17 mouse cellular contexts compared by ENCODE assay signal in genomic region chr5:124062037-124062824, GRCm38 (mm10). TPM values are rescaled to one million over a fixed set of nuclear protein-coding genes. Genes with fewer than 3 reads are reported as not detected.
DNase-seq lines count a peak whose midpoint lies in the region; ATAC-seq and TF ChIP-seq lines count a peak whose summit lies in the region.
"Had no signal": no experiment of that assay in that cellular context is flagged by ENCODE, and none has a peak within 500 bp of the region (broad histone marks: within the 10 kb centered on the region; RNA-seq: fewer than 3 reads in every experiment).

No protein-coding gene starts in this region.

- no peaks in the 10 kb centered on the region for H3K36me3 ChIP-seq in kidney, postnatal 0 days (ENCODE audit: insufficient read depth, low read length)
- H3K36me3 ChIP-seq in stomach, postnatal 0 days (ENCODE audit: control insufficient read depth, insufficient read depth, low read length), result no peaks in the 10 kb centered on the region
- H3K36me3 ChIP-seq: embryonic facial prominence, embryonic 10.5 days had no signal

- no peak for ATAC-seq in kidney, postnatal 0 days (replicated peaks; ENCODE audit: low FRiP score, low read depth)
- ATAC-seq in stomach, postnatal 0 days (ENCODE audit: low FRiP score, low TSS enrichment), result peak; percentile 30; the same call in 1 of the 2 replicates
- ATAC-seq: intestine, embryonic 16.5 days; midbrain, embryonic 16.5 days had no signal

- H3K4me3 ChIP-seq in kidney, postnatal 0 days (replicated peaks; ENCODE audit: low read depth, low read length), result no peak overlapping the region
- H3K4me3 ChIP-seq in stomach, postnatal 0 days (ENCODE audit: low read depth, low read length), result no peak overlapping the region
- H3K4me3 ChIP-seq: embryonic facial prominence, embryonic 10.5 days; neural tube, embryonic 13.5 days had no signal

- no peak overlapping the region for H3K27ac ChIP-seq in kidney, postnatal 0 days
- no peak overlapping the region for H3K27ac ChIP-seq in stomach, postnatal 0 days (replicated peaks)
- H3K27ac ChIP-seq: embryonic facial prominence, embryonic 10.5 days; neural tube, embryonic 13.5 days had no signal

- peak; percentile 6; the same call in 1 of the 2 replicates for TF ChIP-seq CTCF in kidney, postnatal 0 days (IDR thresholded peaks at IDR 0.05; ENCODE audit: low read depth)
- peak; percentile 23; the same call in 1 of the 2 replicates for TF ChIP-seq CTCF in stomach, postnatal 0 days (IDR thresholded peaks at IDR 0.05; ENCODE audit: low read depth)

- DNase-seq in gastrocnemius, postnatal 10 days, result peak; percentile 29
- DNase-seq in gastrocnemius, postnatal 25 days, result no peak
- DNase-seq in kidney, postnatal 0 days (ENCODE audit: low spot score), result no peak
- no peak for DNase-seq in kidney, adult 11 months
- DNase-seq in right cerebral cortex, postnatal 4 days, result peak; percentile 52
- DNase-seq in right cerebral cortex, postnatal 25 days, result no peak
- DNase-seq in stomach, postnatal 0 days (ENCODE audit: low spot score), result no peak
- no peak for DNase-seq in T-cell, adult 2 months (ENCODE audit: low spot score)
- DNase-seq: cerebellum, adult 11-12 months; kidney, postnatal 4 days; retina, postnatal 1 day; thymus, adult 18-20 months had no signal

- H3K4me1 ChIP-seq in kidney, postnatal 0 days (replicated peaks; ENCODE audit: insufficient read depth, low read length), result no peaks in the 10 kb centered on the region
- H3K4me1 ChIP-seq in stomach, postnatal 0 days (replicated peaks; ENCODE audit: control insufficient read depth, insufficient read depth), result no peaks in the 10 kb centered on the region

- TF ChIP-seq EP300 in stomach, postnatal 0 days (optimal IDR thresholded peaks at IDR 0.05), result no peak

- H3K9me3 ChIP-seq in kidney, postnatal 0 days (replicated peaks; ENCODE audit: low read length), result no peaks in the 10 kb centered on the region
- H3K9me3 ChIP-seq in stomach, postnatal 0 days (ENCODE audit: control insufficient read depth, low read length), result no peaks in the 10 kb centered on the region
- H3K9me3 ChIP-seq: embryonic facial prominence, embryonic 10.5 days; neural tube, embryonic 13.5 days had no signal

- H3K9ac ChIP-seq in kidney, postnatal 0 days (ENCODE audit: low read depth, low read length), result no peak overlapping the region
- H3K9ac ChIP-seq in stomach, postnatal 0 days (ENCODE audit: low read length), result no peak overlapping the region; the same call in 1 of the 2 replicates
- H3K9ac ChIP-seq: neural tube, embryonic 13.5 days had no signal

- no peaks in the 10 kb centered on the region for H3K27me3 ChIP-seq in kidney, postnatal 0 days (ENCODE audit: insufficient read depth, low read length)
- no peaks in the 10 kb centered on the region for H3K27me3 ChIP-seq in stomach, postnatal 0 days (ENCODE audit: control insufficient read depth, insufficient read depth, low read length)
- H3K27me3 ChIP-seq: neural tube, embryonic 13.5 days had no signal

- H3K4me2 ChIP-seq in kidney, postnatal 0 days (ENCODE audit: low read length), result no peak overlapping the region
- H3K4me2 ChIP-seq in stomach, postnatal 0 days (replicated peaks; ENCODE audit: low read depth), result no peak overlapping the region
- H3K4me2 ChIP-seq: liver, embryonic 11.5 days; neural tube, embryonic 13.5 days had no signal

- WGBS in kidney, postnatal 0 days, result 60% methylated on average over 12 of the region's 12 CpGs
- WGBS in stomach, postnatal 0 days, result 63% methylated on average over 12 of the region's 12 CpGs

RNA-seq across cellular contexts. Expression of gene Vps37b, which starts 30.2 kb away (rescaled TPM):
- 10 to 100 TPM; 11.9 to 13.4 TPM for total RNA-seq in gastrocnemius, postnatal 10 days (2021)
- 1 to 10 TPM; 4.2 to 6.3 TPM for total RNA-seq in gastrocnemius, postnatal 25 days (2021)
- 30.7 and 31.7 TPM in 2 replicates for polyA plus RNA-seq in kidney, postnatal 0 days (2015; fragmentation: Nextera tagmentation; extraction: Ambion mirVana)
- 31.0 and 35.8 TPM in 2 replicates for polyA plus RNA-seq in stomach, postnatal 0 days (2015; fragmentation: Nextera tagmentation; extraction: Ambion mirVana)

RNA-seq across cellular contexts. Expression of gene Abcb9, which starts 33.4 kb away (rescaled TPM):
- 1 to 10 TPM; 4.2 to 4.4 TPM for total RNA-seq in gastrocnemius, postnatal 10 days (2021)
- 1 to 10 TPM; 7.9 to 9.5 TPM for total RNA-seq in gastrocnemius, postnatal 25 days (2021)
- polyA plus RNA-seq in kidney, postnatal 0 days (2015; fragmentation: Nextera tagmentation; extraction: Ambion mirVana), result 3.3 TPM in 2 replicates
- 7.7 and 8.2 TPM in 2 replicates for polyA plus RNA-seq in stomach, postnatal 0 days (2015; fragmentation: Nextera tagmentation; extraction: Ambion mirVana)

RNA-seq across cellular contexts. Expression of gene Ogfod2, which starts 49.9 kb away (rescaled TPM):
- total RNA-seq in gastrocnemius, postnatal 10 days (2021), result 1 to 10 TPM; 7.2 to 8.8 TPM
- 10 to 100 TPM; 10.0 to 10.4 TPM for total RNA-seq in gastrocnemius, postnatal 25 days (2021)
- polyA plus RNA-seq in kidney, postnatal 0 days (2015; fragmentation: Nextera tagmentation; extraction: Ambion mirVana), result 30.3 and 31.6 TPM in 2 replicates
- 19.0 and 21.0 TPM in 2 replicates for polyA plus RNA-seq in stomach, postnatal 0 days (2015; fragmentation: Nextera tagmentation; extraction: Ambion mirVana)

RNA-seq across cellular contexts. Expression of gene Arl6ip4, which starts 53.7 kb away (rescaled TPM):
- 10 to 100 TPM; 53.8 to 64.3 TPM for total RNA-seq in gastrocnemius, postnatal 10 days (2021)
- 10 to 100 TPM; 36.0 to 40.9 TPM for total RNA-seq in gastrocnemius, postnatal 25 days (2021)
- polyA plus RNA-seq in kidney, postnatal 0 days (2015; fragmentation: Nextera tagmentation; extraction: Ambion mirVana), result 103 TPM in 2 replicates
- polyA plus RNA-seq in stomach, postnatal 0 days (2015; fragmentation: Nextera tagmentation; extraction: Ambion mirVana), result 77.1 and 78.9 TPM in 2 replicates

Comparison
In these comparisons a context has a peak if more than half of its experiments do, and no peak if none do; other contexts are left out.
1. DNase-seq: peak in gastrocnemius, postnatal 10 days (single experiment) and right cerebral cortex, postnatal 4 days (single experiment); none in gastrocnemius, postnatal 25 days (single experiment), kidney, postnatal 0 days (single experiment), kidney, adult 11 months (single experiment), right cerebral cortex, postnatal 25 days (single experiment), stomach, postnatal 0 days (single experiment) and T-cell, adult 2 months (single experiment).